Mouse (Mus musculus) lung, postnatal 25 days (tissue): ENCODE measurements at regions not wholly inside any gene's neighbourhood (a gene's known extent, or its start where the extent isn't known, plus 50 kb on each side); places are given as distances from the start of the nearest gene placed in this dataset.

ENCODE experiments used
- DNase-seq: peaks from one replicate; pipeline ENCODE4 v3.0.0; 2022; ENCODE audit warnings: low spot score

DNA sequence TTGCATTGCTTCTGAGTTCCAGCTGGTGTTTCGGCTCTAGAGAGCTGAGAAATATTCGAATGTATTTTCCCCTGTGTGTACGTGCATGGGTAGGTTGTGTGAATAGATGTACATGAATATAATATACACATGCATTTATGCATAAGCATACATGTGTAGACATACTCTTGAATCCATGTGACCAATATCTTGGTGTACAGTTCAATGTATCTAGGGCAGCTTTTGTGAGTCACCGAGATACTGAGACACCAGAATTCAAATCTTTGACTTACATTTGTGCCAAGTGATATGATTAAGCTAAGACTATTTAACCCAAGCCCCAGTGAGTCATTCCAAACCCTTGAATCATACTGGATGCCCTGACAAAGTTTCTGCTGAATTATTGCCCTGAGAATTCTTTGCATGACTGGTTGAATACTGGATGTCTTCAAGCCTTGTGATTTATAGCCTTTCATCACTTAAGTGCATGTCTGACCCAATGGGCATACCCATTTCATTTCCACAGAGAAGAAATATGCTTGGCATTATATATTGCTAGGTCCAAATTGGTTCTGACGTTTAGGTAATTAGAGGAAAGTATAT is 103.3 kb upstream of the Tsc22d2 start:
- DNase-seq = no peak

- DNase-seq = no peak
Measured at GRCm38 (mm10) chr3:58312623-58313022, 101.9 kb upstream of the Tsc22d2 start.

DNA sequence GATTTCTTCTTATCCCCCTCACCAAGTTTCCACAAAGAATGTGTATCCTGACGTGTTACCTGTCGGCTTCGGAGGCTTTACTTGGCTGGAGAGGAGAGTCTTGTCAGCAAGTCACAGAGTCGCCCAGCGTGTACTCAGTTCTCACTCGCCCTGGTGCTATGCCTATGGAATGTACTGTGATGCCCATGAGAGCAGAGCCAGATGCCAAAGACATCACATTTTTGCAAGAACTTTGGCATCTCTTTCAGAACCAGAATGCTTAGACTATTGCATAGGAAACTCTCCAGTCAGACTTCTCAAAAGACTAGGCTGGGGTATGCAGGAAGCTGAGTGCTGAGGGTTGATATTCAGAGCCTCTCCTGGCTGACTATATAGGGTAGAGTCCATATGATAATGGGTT is 99.3 kb upstream of the Tsc22d2 start:
- no peak for DNase-seq

DNA sequence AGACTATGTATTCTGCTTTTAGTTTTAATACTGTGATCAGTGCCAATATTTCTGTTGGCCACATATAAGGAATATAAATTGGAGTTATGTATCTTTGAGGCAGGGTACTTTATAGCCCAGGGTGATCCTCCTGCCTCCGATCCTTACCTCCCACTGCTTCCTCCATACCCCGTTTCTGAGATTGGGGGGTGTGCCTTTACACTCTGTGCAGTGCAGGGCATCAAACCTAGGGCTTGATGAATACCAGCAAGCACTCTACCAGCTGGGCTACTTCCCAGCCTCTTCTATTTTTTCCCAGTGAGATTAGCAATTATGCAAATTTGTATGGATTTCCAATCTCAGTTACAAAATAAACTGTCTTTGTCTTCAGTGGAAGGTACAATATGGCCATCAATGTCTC is 97.3 kb upstream of the Tsc22d2 start:
- DNase-seq = no peak

DNA sequence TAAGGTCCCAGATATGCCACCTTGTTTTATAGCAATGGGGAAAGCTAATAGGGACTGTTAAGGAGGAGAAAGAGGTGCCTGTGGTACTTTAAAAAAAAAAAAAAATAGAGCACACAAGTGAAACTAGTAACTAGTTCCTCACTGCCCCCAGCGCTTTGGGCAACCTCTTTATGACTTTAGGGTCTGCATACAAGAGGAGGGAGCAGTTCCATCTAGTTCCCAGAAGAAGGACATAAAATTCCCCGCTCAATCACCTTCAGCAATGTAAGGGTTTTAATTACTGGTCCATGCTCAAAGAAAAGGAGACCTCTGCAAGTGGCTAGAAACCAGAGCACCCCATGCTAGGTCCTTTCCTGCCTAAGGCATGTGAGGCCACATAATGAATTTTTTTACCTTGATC is 95.8 kb upstream of the Tsc22d2 start:
- no peak for DNase-seq

GRCm38 (mm10) chr3:58319463-58319862 is 95.1 kb upstream of the Tsc22d2 start:
- DNase-seq = no peak

- no peak for DNase-seq
Measured at GRCm38 (mm10) chr3:58320812-58321211, 93.7 kb upstream of the Tsc22d2 start.

- DNase-seq = no peak
Measured at GRCm38 (mm10) chr3:58322322-58322721, 92.2 kb upstream of the Tsc22d2 start.

DNA sequence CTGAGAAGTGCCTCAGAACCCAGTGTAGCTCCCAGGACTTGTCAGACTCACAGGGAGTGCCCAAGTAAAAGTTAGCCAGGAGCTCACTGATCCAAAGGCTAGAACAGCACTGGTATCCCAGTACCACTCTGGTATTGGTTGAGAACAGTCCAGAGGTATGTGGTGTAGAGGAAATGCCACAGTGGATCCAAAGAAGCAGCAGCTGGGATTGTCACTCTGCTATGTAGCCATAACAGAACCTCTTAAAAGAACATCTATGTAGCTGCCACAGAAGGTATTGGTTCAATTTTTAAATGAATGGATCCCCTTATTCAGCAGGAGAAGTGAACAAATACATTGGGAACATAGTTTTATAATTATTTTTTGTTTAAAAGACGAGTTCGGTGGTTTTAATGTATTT is 86.8 kb upstream of the Tsc22d2 start:
- no peak for DNase-seq

DNA sequence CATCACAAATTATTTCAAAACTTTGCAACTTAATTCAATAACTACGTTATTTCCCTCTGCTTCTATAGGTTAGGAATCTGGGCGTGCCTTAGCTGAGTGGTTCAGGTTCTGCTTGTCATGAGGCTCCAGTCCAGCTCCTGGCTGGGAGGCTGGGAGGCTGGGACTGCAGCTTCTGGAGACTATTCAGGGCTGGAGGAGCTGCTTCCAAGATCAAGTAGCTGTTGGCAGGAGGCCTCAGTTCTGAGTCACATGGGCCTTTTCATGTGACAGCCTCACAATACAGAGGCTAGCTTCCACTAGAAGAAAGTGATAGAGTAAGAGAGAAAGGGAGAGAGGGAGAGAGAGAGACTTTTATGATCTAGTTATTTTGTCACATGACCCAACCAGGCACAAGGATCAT is 84.3 kb upstream of the Tsc22d2 start:
- peak; percentile 80 for DNase-seq

DNA sequence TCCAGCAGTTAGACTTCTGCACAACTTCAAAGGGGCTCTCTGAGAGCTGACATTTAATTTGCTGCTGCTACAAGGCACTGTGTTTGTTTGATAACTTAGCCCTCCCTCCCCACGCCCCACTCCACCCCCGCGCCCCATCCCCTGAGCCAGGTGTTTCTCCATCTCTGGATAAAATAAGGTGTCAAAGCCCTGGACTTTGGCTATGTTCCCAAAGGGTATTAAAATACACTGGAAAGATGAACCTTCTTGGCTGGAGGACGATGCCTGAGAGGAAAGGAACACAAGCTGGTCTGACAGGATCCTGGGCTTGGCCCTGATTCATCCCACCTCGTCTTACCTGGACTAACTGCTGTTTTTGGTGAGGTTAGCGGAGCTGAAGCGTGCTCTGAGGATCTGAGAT is 80.5 kb upstream of the Tsc22d2 start:
- no peak for DNase-seq

DNA sequence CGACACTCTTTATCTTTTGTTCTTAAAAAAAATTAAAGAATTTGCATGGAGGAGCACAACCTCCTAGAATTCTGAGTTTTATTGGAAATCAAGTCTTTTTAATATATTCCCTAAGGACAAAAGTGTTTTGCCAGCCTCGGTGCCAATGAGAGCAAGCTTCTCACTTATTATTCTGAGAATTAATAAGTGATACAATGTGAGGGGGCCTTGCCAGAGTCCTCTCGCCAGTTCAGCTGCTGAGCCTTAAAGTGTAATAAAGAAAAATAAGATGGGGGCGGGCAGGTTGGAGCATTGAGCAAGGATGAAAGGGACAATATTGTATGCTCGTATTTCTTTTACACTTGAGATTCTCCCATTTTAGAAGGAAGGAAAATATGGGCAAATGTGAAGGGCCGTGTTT is 79.2 kb upstream of the Tsc22d2 start:
- no peak for DNase-seq

GRCm38 (mm10) chr3:58336135-58336534 is 78.4 kb upstream of the Tsc22d2 start:
- no peak for DNase-seq

DNA sequence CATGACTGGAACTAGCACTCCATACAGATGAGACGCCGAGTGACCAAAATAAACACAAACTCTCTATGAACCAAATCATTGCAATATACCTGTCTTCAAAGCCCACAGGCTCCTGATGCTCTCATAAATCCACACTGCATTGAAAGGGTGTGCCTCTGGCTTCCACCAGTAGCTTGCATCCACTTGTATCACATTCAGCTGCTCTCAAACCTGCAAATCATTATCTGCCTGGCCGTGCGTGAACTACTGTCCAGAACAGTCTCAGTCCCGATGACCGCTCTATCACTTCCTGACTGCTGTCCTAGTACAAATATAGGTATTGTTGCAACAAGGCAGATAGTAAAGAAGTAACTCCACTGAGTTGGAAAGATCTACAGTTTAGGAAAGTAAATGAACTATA is 77.9 kb upstream of the Tsc22d2 start:
- DNase-seq = no peak

GRCm38 (mm10) chr3:58338976-58339375 is 75.5 kb upstream of the Tsc22d2 start:
- DNase-seq = no peak

DNA sequence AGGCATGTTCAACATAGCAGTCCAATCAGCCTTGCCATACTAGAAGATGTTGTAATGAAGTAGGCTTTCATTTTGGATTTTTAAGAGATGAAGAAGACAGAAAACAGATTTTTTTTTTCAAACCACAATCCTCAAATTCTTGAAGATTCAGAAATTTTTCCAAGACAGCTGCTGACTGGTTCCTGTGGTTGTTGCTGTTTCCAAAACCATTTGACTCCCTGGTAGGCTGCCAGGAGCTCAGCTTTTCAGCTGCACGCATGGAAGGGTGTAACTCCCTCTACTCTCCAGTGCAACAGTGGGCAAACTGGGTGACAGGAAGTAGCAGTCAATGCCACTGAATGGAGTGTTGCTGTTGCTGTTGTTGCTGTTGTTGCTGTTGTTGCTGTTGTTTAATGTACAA is 72.4 kb upstream of the Tsc22d2 start:
- no peak for DNase-seq

DNA sequence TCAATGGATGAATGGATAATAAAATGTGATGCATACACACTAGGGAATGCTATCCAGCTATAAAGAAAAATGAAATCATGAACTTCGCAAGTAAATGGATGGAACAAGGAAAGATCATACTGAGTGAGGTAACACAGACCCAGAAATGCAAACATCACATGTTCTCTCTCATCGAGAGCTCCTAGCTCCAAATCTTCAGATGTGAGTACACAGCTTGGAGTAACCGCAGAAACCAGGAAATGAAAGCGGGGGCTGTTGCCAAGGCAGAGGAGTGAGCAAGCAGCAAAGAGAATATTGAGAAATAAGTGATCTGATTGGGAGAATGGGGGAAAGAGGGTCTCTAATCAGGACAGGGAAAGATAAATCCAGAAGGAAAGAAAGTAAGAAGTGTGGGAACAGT is 52.0 kb upstream of the Tsc22d2 start:
- DNase-seq = peak; percentile 63

DNA sequence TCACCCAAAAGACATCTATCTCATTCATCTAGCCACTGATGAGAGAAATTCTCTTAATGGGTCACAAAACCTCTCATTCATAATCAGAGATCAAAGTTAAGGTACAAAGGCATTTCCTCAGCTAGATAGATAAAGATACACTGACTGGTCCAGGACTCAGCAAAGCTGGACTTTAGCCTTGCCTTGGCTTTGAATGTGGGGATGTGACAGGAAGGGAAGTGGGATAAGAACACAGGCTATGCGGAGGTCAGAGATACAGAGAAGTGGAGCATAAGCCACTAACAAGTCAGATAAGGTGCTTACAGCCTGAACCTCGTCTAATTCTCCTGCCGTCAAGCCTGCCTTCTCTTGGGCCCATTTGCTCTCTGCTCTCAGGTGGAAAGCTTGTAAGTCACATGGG is 50.0 kb upstream of the Tsc22d2 start:
- no peak for DNase-seq
